Mouse (Mus musculus): ENCODE data around the gene Lrrc43. TPM values are rescaled to one million over a fixed set of nuclear protein-coding genes. Genes with fewer than 3 reads are reported as not detected.
"Not testable (repeated sequence)": the region's sequence is repeated elsewhere in the genome, so short reads cannot be mapped to it uniquely, and the experiment has no call there.

Gene Lrrc43
- polyA plus RNA-seq, 1 experiment from 2014 or later: 0.34 TPM

GRCm38 (mm10) chr5:123487659-123488395 is 1.3 kb upstream of the Lrrc43 start:
- Histone ChIP-seq H3K9me3 (replicated peaks) (no peaks in the 10 kb centered on the region), H3K9ac (no peak overlapping the region), H3K36me3 (no peaks in the 10 kb centered on the region), H3K4me2 (replicated peaks) (no peak overlapping the region), H3K27ac (no peak overlapping the region), H3K4me1 (peaks cover 8% of the 10 kb centered on the region), H3K4me3 (no peak overlapping the region), H3K27me3 (peaks cover 10% of the 10 kb centered on the region; the same call in 1 of the 2 replicates)
- WGBS: 83% methylated on average over 11 of the region's 11 CpGs
- no peak for ATAC-seq (ENCODE audit: low FRiP score)

DNA sequence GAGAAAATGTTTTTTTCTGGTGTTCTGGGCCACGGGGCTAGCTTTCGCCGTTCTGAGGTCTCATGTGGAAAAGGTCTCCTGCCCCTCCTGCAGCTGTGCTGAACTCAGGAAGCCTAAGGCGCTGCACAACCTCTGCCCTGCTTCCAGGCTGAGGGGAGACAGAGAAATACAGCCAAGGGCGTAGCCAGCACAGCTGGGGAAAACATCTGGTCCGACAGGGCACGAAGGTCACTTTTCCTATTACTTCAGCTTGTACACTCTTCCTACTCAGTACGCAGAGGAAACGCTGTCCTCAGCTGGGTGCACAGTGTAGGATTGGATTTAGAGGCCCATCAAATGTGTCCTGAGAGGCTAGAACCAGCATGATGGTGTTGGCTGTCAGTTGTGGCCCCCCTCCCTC is 830 bp downstream of the Lrrc43 start:
- no peak overlapping the region for H3K27ac ChIP-seq
- H3K9me3 ChIP-seq (replicated peaks): no peaks in the 10 kb centered on the region
- 56% methylated on average over 9 of the region's 9 CpGs for whole genome bisulfite sequencing
- no peaks in the 10 kb centered on the region for H3K36me3 ChIP-seq
- no peak overlapping the region for H3K9ac ChIP-seq
- no peak overlapping the region for H3K4me3 ChIP-seq
- H3K4me1 ChIP-seq: peaks cover 8% of the 10 kb centered on the region
- H3K4me2 ChIP-seq (replicated peaks): no peak overlapping the region
- peaks cover 10% of the 10 kb centered on the region; the same call in 1 of the 2 replicates for H3K27me3 ChIP-seq
- no peak for ATAC-seq (ENCODE audit: low FRiP score)

GRCm38 (mm10) chr5:123499717-123500116 is 10.6 kb downstream of the Lrrc43 start:
- H3K4me1 ChIP-seq: peaks cover 18% of the 10 kb centered on the region
- H3K27ac ChIP-seq: no peak overlapping the region
- H3K27me3 ChIP-seq: peaks cover 7% of the 10 kb centered on the region; the same call in 1 of the 2 replicates
- ATAC-seq (ENCODE audit: low FRiP score): no peak
- no peaks in the 10 kb centered on the region for H3K9me3 ChIP-seq (replicated peaks)
- no peaks in the 10 kb centered on the region for H3K36me3 ChIP-seq
- H3K4me2 ChIP-seq (replicated peaks): no peak overlapping the region
- WGBS: 48% methylated on average over 4 of the region's 4 CpGs
- H3K9ac ChIP-seq: no peak overlapping the region
- H3K4me3 ChIP-seq: no peak overlapping the region

DNA sequence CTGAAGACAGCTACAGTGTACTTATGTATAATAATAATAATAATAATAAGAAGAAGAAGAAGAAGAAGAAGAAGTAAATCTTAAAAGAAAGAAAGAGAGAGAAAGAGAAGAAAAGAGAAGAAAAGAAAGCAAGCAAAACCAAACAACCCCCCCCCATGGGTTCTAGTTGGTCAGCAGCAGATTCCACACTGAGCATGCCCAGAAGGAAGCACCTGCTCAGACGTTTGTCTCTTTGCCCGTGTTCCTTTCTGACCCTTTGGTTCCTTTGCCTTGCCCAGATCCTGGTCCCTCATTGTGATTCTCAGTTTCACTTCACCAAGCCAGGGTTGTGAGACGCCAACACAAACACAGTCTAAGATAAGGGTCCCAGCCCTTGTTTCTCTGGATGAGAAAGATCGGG is 12.9 kb downstream of the Lrrc43 start:
- H3K4me1 ChIP-seq: peaks cover 13% of the 10 kb centered on the region
- no peak overlapping the region for H3K27ac ChIP-seq
- H3K27me3 ChIP-seq: peaks cover 13% of the 10 kb centered on the region
- WGBS: 79% methylated on average over 4 of the region's 4 CpGs
- no peak for ATAC-seq (ENCODE audit: low FRiP score)
- no peaks in the 10 kb centered on the region for H3K36me3 ChIP-seq
- no peak overlapping the region for H3K9ac ChIP-seq
- no peak overlapping the region for H3K4me3 ChIP-seq
- H3K9me3 ChIP-seq (replicated peaks): no peaks in the 10 kb centered on the region
- H3K4me2 ChIP-seq (replicated peaks): no peak overlapping the region

- WGBS: 1% methylated on average over 57 of the region's 59 CpGs
- H3K36me3 ChIP-seq: peaks cover 25% of the 10 kb centered on the region
- peak; percentile 91 for ATAC-seq (ENCODE audit: low FRiP score)
- peak overlapping the region; percentile 70 for H3K9ac ChIP-seq
- H3K4me3 ChIP-seq: peak overlapping the region; percentile 56
- peaks cover 17% of the 10 kb centered on the region for H3K4me1 ChIP-seq
- peak overlapping the region; percentile 76 for H3K4me2 ChIP-seq (replicated peaks)
- H3K27ac ChIP-seq: no peak overlapping the region
- H3K9me3 ChIP-seq (replicated peaks): no peaks in the 10 kb centered on the region
- H3K27me3 ChIP-seq: peaks cover 13% of the 10 kb centered on the region
Measured at GRCm38 (mm10) chr5:123507936-123508723, 19.0 kb downstream of the Lrrc43 start.

DNA sequence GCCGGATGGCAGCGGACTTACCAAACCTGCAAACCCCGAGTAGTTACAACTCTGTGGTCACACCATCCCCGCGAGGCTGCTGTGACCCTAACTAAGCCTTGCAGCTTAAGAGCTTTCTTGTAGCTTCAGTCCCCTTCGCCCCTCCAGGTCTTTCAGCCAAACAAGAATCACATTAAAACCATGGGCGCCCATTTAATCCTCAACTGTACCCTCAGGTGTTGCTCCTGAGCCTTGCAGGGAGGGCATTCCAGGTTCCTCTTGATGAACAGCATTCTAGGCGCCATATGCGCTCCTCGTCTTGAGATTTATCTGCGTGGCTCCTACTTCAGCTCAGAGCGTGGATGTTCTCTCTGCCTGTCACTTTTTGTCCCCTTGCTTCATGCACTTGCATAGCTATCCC is 19.8 kb downstream of the Lrrc43 start:
- H3K9ac ChIP-seq: peak overlapping the region; percentile 70
- WGBS: 9% methylated on average over 12 of the region's 12 CpGs
- H3K36me3 ChIP-seq: peaks cover 25% of the 10 kb centered on the region
- no peak overlapping the region for H3K27ac ChIP-seq
- H3K4me2 ChIP-seq (replicated peaks): peak overlapping the region; percentile 76
- ATAC-seq (ENCODE audit: low FRiP score): no peak
- H3K27me3 ChIP-seq: peaks cover 13% of the 10 kb centered on the region
- H3K4me3 ChIP-seq: peak overlapping the region; percentile 56
- peaks cover 13% of the 10 kb centered on the region; the same call in 1 of the 2 replicates for H3K4me1 ChIP-seq
- H3K9me3 ChIP-seq (replicated peaks): no peaks in the 10 kb centered on the region

- peaks cover 27% of the 10 kb centered on the region for H3K36me3 ChIP-seq
- H3K27me3 ChIP-seq: peaks cover 13% of the 10 kb centered on the region
- H3K9me3 ChIP-seq (replicated peaks): no peaks in the 10 kb centered on the region
- no peak within 1 kb of the TSS for H3K4me3 ChIP-seq
- peaks cover 13% of the 10 kb centered on the region; the same call in 1 of the 2 replicates for H3K4me1 ChIP-seq
- H3K9ac ChIP-seq: no peak within 1 kb of the TSS
- ATAC-seq (ENCODE audit: low FRiP score): no peak
- 92% methylated on average over 5 of the region's 5 CpGs for WGBS
- peak within 1 kb of the TSS; percentile 76 for H3K4me2 ChIP-seq (replicated peaks)
- H3K27ac ChIP-seq: no peak within 1 kb of the TSS
Measured at GRCm38 (mm10) chr5:123510160-123510559, 21.1 kb downstream of the Lrrc43 start, which contains the start of gene B3gnt4. B3gnt4 (plus strand) TSS chr5:123510460.

DNA sequence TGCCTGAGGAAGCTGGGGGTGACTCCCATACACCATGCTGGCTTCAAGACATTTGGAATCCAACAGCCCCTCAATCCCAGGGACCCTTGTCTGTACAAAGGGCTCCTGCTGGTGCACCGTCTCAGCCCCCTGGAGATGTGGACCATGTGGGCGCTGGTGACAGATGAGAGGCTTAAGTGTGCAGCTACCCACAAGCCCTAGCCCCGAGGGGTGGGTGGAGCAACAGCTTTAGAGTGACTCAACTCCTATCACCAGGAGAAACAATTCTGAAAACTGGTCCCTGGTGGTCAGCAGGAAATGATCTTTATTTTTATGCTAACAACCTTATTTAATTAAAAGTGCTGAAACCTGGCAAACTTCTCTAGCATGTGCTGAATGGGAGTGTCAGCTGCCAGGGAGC is 22.3 kb downstream of the Lrrc43 start:
- Histone ChIP-seq H3K36me3 (peaks cover 37% of the 10 kb centered on the region), H3K4me1 (peaks cover 13% of the 10 kb centered on the region; the same call in 1 of the 2 replicates)
- H3K4me3 ChIP-seq; ATAC-seq (ENCODE audit: low FRiP score); H3K27ac ChIP-seq; H3K4me2 ChIP-seq (replicated peaks); H3K9me3 ChIP-seq (replicated peaks); H3K27me3 ChIP-seq; H3K9ac ChIP-seq: not testable (repeated sequence)
- WGBS: 84% methylated on average over 3 of the region's 3 CpGs

GRCm38 (mm10) chr5:123512102-123512501 is 23.0 kb downstream of the Lrrc43 start:
- Histone ChIP-seq H3K9me3 (replicated peaks) (no peaks in the 10 kb centered on the region), H3K27ac (no peak overlapping the region), H3K36me3 (peaks cover 42% of the 10 kb centered on the region), H3K27me3 (peaks cover 6% of the 10 kb centered on the region; the same call in 1 of the 2 replicates), H3K4me1 (peaks cover 13% of the 10 kb centered on the region; the same call in 1 of the 2 replicates), H3K4me3 (no peak overlapping the region), H3K9ac (no peak overlapping the region), H3K4me2 (replicated peaks) (no peak overlapping the region)
- no peak for ATAC-seq (ENCODE audit: low FRiP score)
- WGBS: 86% methylated on average over 3 of the region's 3 CpGs

- WGBS: 93% methylated on average over 5 of the region's 5 CpGs
- ATAC-seq (ENCODE audit: low FRiP score): no peak
- Histone ChIP-seq H3K27ac (no peak overlapping the region), H3K9ac (no peak overlapping the region), H3K4me3 (no peak overlapping the region), H3K4me1 (no peaks in the 10 kb centered on the region), H3K9me3 (replicated peaks) (no peaks in the 10 kb centered on the region), H3K36me3 (peaks cover 65% of the 10 kb centered on the region), H3K4me2 (replicated peaks) (no peak overlapping the region), H3K27me3 (no peaks in the 10 kb centered on the region)
Measured at GRCm38 (mm10) chr5:123514871-123515270, 25.8 kb downstream of the Lrrc43 start.

DNA sequence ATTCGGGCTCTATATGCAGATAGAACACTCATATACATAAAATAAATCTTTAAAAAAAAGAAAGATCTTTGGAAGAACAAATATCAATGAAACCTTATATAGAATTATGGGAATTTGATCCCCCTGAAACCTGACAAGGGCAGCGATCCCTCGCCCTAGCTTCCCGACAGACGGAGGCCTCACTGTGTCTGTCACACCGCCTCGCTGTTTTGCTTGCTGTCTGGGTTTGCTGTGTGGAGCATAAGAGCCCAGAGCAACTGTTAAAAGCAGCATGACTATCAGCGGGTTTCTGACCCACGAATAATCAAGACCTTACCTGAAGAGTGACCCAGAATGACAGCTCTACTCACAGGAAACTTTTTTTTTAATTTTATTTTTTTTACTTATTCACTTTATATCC is 31.6 kb downstream of the Lrrc43 start:
- 84% methylated on average over 9 of the region's 9 CpGs for WGBS
- Histone ChIP-seq H3K4me3 (no peak overlapping the region), H3K4me2 (replicated peaks) (no peak overlapping the region), H3K9me3 (replicated peaks) (no peaks in the 10 kb centered on the region), H3K36me3 (peaks cover 35% of the 10 kb centered on the region), H3K9ac (no peak overlapping the region), H3K4me1 (peaks cover 28% of the 10 kb centered on the region), H3K27ac (no peak overlapping the region), H3K27me3 (no peaks in the 10 kb centered on the region)
- no peak for ATAC-seq (ENCODE audit: low FRiP score)

- H3K4me1 ChIP-seq: peaks cover 28% of the 10 kb centered on the region
- no peak overlapping the region for H3K4me3 ChIP-seq
- 86% methylated on average over 1 of the region's 1 CpGs for WGBS
- ATAC-seq (ENCODE audit: low FRiP score): no peak
- no peaks in the 10 kb centered on the region for H3K27me3 ChIP-seq
- no peak overlapping the region for H3K4me2 ChIP-seq (replicated peaks)
- H3K27ac ChIP-seq: no peak overlapping the region
- H3K36me3 ChIP-seq: peaks cover 26% of the 10 kb centered on the region
- peak overlapping the region; percentile 23; the same call in 1 of the 2 replicates for H3K9ac ChIP-seq
- no peaks in the 10 kb centered on the region for H3K9me3 ChIP-seq (replicated peaks)
Measured at GRCm38 (mm10) chr5:123521621-123522020, 32.5 kb downstream of the Lrrc43 start.

Measured in hindbrain, embryonic 12.5 days (tissue).